Mouse (Mus musculus): ENCODE measurements around the gene Ralgps2.

Ralgps2 gene

GRCm38 (mm10) chr1:156808332-156808731 lies 131.1 kb downstream of the Ralgps2 start:
- peak; percentile 39 for DNase-seq

- DNase-seq: no peak
Measured at GRCm38 (mm10) chr1:156801276-156801675, 138.2 kb downstream of the Ralgps2 start.

GRCm38 (mm10) chr1:156796251-156796650 lies 143.2 kb downstream of the Ralgps2 start:
- no peak for DNase-seq

DNA sequence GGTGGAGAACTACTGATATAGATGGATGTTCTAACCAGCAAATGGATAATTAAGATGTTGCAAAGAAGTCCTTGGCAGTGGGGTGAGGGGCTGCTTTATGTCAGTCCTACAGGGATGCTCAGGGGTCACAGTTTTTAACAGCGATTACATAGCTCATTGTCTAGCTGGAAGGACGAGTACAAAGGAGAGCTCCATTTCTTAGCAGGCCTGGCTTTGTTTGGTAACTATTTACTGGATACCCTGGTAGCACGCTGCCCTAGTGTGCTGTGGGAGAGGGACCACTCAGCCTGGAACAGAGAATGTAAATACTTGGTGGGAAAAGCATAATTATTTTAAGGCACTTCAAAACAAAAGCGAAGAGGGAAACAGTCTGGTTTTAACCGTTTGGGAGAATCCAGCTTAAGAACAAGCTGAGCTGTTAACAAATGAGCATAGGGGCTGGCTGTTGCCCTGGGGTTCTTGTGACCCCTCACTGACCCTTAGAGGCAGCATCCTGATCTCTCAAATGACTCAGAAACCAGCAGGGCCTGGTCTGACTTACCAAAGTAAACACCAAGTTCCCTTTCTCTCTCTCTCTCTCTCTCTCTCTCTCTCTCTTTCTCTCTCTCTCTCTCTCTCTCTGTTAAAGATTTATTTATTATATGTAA lies 149.5 kb downstream of the Ralgps2 start:
- no peak for DNase-seq

GRCm38 (mm10) chr1:156787164-156787863 lies 152.1 kb downstream of the Ralgps2 start:
- no peak for DNase-seq

GRCm38 (mm10) chr1:156786074-156786473 lies 153.4 kb downstream of the Ralgps2 start:
- no peak for DNase-seq

DNA sequence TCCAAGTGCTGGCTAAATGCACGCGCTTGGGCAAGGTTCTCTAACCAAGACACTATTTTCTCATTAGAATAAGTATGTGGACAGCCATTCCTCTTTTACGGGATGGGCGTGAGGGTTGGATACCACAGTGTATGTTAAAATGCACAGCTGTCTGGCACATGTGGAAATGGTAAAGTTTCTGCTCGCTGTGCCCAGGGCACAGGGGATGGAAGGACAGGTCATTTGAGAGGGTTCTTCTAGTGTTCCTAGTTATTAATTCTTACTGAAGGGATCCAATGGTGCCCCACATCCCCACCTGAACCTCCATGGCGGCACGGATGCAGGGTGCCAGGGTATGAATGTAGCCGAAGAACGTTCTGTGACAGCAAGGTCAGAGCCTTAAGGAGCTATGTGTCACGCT lies 154.5 kb downstream of the Ralgps2 start:
- DNase-seq: no peak

DNA sequence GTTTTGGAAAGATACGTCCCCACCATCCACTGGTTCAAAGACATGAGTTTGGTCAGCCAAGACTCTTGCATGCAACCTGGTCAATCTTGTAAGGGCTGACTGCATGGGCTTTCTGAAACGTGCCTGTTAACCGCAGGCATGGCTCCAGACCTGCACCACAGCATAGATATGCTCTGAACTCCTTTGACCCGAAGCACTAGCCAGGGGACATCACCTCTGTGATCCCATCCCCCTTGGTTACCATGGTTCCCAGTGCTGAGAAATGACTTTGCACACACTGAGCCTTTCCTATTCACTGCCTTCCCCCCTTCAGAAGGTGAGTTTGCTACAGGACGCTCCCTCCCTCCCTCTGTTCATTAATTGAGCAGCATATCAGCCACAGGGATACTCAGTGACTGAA lies 155.3 kb downstream of the Ralgps2 start:
- no peak for DNase-seq

GRCm38 (mm10) chr1:156781971-156782850 lies 157.2 kb downstream of the Ralgps2 start:
- peak; percentile 49 for DNase-seq

- peak; percentile 68 for DNase-seq
Measured at GRCm38 (mm10) chr1:156781076-156781741, 158.2 kb downstream of the Ralgps2 start.

DNA sequence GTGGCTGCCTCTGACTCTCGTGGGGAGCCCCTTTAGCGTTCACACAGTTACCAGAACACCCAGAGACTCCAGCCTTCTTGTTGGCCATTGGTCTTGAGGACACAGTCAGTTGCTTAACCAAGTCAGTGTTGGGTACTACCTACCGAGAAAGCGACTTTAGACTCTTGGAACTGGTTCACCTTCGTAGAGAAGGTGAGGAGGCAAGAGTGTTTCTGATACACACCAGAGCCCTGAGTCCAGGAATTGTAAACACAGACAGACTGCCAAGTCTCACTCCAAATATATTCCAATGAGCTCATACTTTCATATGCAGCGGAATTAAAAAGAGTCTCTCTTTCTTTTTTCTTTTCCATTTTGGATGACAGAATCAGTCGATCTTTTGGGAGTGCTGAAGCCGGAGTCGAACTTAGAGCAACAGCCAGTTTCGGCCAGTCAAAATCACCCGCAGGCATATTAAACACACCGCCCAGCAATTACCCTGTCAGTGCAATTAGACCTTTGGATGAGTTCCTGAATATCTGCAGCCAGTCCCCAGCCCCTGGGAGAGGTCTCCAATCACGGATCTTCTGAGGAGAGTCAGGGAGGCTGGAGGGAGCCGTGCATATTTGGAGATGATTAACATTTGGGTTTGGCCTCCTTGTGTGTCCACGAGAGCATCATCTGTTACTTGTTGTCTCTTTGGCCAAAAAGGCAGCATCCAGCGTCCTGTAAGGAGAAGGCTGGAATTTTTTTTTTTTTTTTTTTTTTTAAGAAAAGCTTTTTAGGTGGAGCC lies 159.0 kb downstream of the Ralgps2 start:
- DNase-seq: no peak

DNA sequence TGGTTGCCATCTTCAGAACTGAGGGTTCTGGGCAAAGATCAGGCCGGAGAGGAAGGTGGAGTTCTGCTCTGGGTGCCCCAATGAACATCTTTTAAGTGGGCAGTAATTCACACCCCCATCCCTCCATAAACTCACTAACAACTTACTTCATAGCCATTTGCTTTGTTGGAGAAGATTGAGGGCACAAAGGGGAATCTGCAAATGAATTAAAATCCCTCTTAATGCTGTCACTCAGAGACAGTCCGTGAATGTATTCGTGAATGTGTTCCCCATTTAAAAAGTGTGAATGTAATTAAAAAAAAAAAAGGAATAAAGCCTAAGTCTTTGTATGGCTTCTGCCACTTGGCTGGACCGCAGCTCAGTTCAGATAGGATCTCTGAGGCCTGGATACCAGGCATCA lies 159.8 kb downstream of the Ralgps2 start:
- DNase-seq: no peak

GRCm38 (mm10) chr1:156778977-156779376 lies 160.4 kb downstream of the Ralgps2 start:
- DNase-seq: no peak

GRCm38 (mm10) chr1:156777896-156778295 lies 161.5 kb downstream of the Ralgps2 start:
- peak; percentile 76 for DNase-seq

DNA sequence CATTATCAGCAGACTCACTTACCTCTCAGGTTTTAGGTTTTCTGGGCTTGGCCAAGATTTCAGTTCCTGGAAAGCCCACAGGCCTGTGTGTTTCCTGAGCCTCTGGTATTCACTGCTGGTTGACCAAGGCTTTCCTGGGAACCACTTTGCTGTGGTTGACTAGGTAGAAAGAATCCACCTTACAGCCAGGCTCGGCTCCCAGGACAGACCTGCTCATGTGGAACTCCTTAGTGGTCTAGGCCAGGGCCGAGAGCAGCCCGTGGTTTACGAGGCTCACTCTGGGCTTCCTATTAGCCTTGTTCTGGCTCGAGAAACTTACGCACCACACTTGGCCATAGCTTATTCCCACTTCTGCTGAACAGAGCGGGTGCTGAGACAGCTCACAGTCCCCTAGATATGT lies 163.4 kb downstream of the Ralgps2 start:
- DNase-seq: peak; percentile 34

GRCm38 (mm10) chr1:156775190-156775589 lies 164.2 kb downstream of the Ralgps2 start:
- peak; percentile 51 for DNase-seq

DNA sequence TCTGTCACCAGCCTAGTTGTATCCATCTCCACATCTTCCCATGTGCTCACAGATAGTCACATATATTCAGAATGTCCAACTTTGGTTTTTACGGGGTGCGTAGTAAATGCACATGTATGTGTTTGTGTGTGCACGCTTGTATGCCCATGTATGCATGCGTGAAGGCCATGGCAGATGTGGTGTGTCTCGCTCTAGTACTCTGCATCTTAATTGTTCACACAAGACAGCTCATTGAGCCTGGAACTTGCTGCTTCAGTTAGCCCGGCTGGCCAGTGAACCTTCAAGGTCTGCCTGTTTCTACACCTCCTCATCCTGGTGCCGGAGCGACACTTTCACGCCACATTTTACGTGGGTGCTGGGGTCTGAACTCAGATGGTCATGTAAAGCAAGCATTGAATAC lies 168.6 kb downstream of the Ralgps2 start:
- no peak for DNase-seq

DNA sequence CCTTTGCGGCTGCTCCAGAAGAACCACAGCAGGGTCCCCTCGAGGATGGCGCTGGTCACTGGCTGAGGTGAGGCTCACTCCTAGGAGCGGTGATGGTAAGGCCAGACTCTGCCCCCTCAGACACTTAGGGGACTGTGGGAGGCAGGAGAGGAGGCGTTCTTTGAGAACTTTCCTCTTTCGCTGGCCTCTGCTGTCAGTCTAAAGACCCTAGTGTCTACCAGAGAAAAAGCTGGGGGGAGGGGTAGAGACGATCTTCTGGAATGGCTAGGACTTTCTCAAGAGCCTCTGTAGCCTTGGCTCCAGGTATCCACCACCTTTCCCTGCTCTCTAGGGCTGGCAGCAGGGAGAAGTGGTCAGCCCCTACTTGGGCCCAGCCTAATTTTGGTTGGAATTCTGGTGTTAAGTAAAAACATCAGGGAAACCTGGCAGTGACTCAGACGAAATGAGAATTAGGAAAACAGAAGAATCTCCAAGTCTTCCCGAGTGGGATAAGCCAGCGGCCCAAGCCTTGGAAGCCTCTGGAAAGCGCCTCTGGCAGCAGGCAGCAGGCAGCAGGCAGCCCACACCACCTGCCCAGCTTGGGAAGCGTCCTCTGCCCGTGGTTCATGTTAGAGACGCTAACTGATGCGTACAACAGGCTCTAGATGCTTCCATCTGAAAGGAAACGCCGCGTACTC lies 169.7 kb downstream of the Ralgps2 start:
- no peak for DNase-seq

DNA sequence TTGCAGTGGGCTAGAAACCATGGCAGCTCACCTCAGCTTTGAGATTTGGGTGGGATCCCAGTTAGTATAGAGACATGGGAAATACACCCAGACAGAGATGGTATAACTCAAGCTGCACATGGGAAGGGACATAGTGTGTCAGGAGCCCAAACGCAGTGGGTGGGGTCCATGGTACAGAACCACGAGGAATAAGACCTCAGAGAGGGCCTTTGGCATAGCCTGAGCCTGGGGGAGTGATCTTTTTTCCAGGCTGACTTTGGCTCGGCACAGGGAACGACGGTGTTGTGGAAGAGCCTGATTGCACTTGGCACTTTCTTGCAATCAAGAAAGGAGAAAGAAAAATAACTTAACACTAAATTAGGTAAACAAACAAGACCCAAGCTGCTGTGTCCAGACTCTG lies 170.3 kb downstream of the Ralgps2 start:
- no peak for DNase-seq

GRCm38 (mm10) chr1:156765311-156765710 lies 174.1 kb downstream of the Ralgps2 start:
- DNase-seq: no peak

DNA sequence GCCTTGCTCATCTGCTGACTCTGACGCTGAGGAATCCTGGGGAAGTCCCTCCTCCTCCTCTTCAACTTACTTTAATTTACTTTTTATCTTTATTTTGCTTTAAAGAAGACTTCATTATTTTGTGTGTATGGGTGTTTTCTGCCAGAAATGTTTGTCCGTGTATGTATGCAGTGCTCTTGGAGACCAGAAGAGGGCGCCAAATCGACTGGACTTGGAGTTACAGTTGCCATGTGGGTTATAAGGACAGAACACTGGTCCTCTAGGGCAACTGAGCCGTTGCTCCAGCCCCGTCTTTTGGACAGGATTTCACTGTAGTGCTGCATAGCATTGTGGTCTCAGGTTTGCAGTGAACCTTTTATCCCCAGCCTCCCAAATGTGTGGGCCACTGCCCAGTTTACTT lies 174.8 kb downstream of the Ralgps2 start:
- DNase-seq: no peak

- no peak for DNase-seq
Measured at GRCm38 (mm10) chr1:156763280-156763679, 176.1 kb downstream of the Ralgps2 start.

Data from kidney, postnatal 10 days (tissue).